Mouse (Mus musculus): ENCODE measurements around the gene Grin2d. TPM values are rescaled to one million over a fixed set of nuclear protein-coding genes. Genes with fewer than 3 reads are reported as not detected.
A peak's percentile ranks its signal among the peaks of the same experiment; 100 is the strongest.
"Not testable (repeated sequence)": the region's sequence is repeated elsewhere in the genome, so short reads cannot be mapped to it uniquely, and the experiment has no call there.

Grin2d gene
- total RNA-seq, 2 experiments from 2014 or later = 35.6 to 36.4 TPM

- intact Hi-C loops (cut with DNase I) = no loop called here
- no peak for DNase-seq (ENCODE audit: extremely low spot score in 1 of 2, low spot score in 2 of 2)
Measured at GRCm38 (mm10) chr7:45902481-45903002, 24.4 kb upstream of the Grin2d start.

GRCm38 (mm10) chr7:45901562-45901961, 23.4 kb upstream of the Grin2d start:
- DNase-seq (ENCODE audit: extremely low spot score in 1 of 2, low spot score in 2 of 2) = no peak
- intact Hi-C loops (cut with DNase I) = no loop called here

GRCm38 (mm10) chr7:45898125-45898524, 19.9 kb upstream of the Grin2d start:
- DNase-seq (ENCODE audit: extremely low spot score in 1 of 2, low spot score in 2 of 2); intact Hi-C loops (cut with DNase I): not testable (repeated sequence)

GRCm38 (mm10) chr7:45897258-45897757, 19.1 kb upstream of the Grin2d start:
- intact Hi-C loops (cut with DNase I) = no loop called here
- peak; percentile 49 to 75 for DNase-seq (ENCODE audit: extremely low spot score in 1 of 2, low spot score in 2 of 2)

GRCm38 (mm10) chr7:45896517-45897257, 18.5 kb upstream of the Grin2d start, which contains the start of the genes Syngr4 and Tmem143:
TSS of gene Syngr4 (minus strand) at chr7:45896714.
TSS of gene Tmem143 (plus strand) at chr7:45896941.
- DNase-seq (ENCODE audit: extremely low spot score in 1 of 2, low spot score in 2 of 2) = peak; percentile 96 to 98
- intact Hi-C loops (cut with DNase I) = no loop called here

GRCm38 (mm10) chr7:45895931-45896516, 17.8 kb upstream of the Grin2d start:
- no peak for DNase-seq (ENCODE audit: extremely low spot score in 1 of 2, low spot score in 2 of 2)
- intact Hi-C loops (cut with DNase I) = no loop called here

GRCm38 (mm10) chr7:45892651-45893050, 14.5 kb upstream of the Grin2d start:
- DNase-seq (ENCODE audit: extremely low spot score in 1 of 2, low spot score in 2 of 2) = no peak
- intact Hi-C loops (cut with DNase I) = no loop called here

- no peak for DNase-seq (ENCODE audit: extremely low spot score in 1 of 2, low spot score in 2 of 2)
- intact Hi-C loops (cut with DNase I) = no loop called here
Measured at GRCm38 (mm10) chr7:45887246-45887645, 9.1 kb upstream of the Grin2d start.

GRCm38 (mm10) chr7:45881011-45881410, 2.8 kb upstream of the Grin2d start:
- DNase-seq (ENCODE audit: extremely low spot score in 1 of 2, low spot score in 2 of 2) = no peak
- intact Hi-C loops (cut with DNase I) = no loop called here

- no peak for DNase-seq (ENCODE audit: extremely low spot score in 1 of 2, low spot score in 2 of 2)
- intact Hi-C loops (cut with DNase I) = no loop called here
Measured at GRCm38 (mm10) chr7:45880531-45880930, 2.4 kb upstream of the Grin2d start.

- no peak for DNase-seq (ENCODE audit: extremely low spot score in 1 of 2, low spot score in 2 of 2)
- intact Hi-C loops (cut with DNase I) = no loop called here
Measured at GRCm38 (mm10) chr7:45876895-45877294, 1.3 kb downstream of the Grin2d start.

GRCm38 (mm10) chr7:45873061-45873947, 4.9 kb downstream of the Grin2d start:
- intact Hi-C loops (cut with DNase I) = loop anchor here (2.0 to 5.0 kb wide), 2 partner anchors 61 to 134 kb away; no protein-coding TSS in a partner anchor
- DNase-seq (ENCODE audit: extremely low spot score in 1 of 2, low spot score in 2 of 2) = peak in 1 of 2 experiments; percentile 70

- DNase-seq (ENCODE audit: extremely low spot score in 1 of 2, low spot score in 2 of 2) = peak; percentile 85 to 92
- intact Hi-C loops (cut with DNase I) = loop anchor here (2.0 to 5.0 kb wide), 2 partner anchors 62 to 135 kb away; no protein-coding TSS in a partner anchor
Measured at GRCm38 (mm10) chr7:45872624-45873023, 5.6 kb downstream of the Grin2d start, which contains the start of gene Kdelr1. TSS of gene Kdelr1 (plus strand) at chr7:45872772.

GRCm38 (mm10) chr7:45870282-45871058, 7.7 kb downstream of the Grin2d start:
- DNase-seq (ENCODE audit: extremely low spot score in 1 of 2, low spot score in 2 of 2) = peak in 1 of 2 experiments; percentile 60
- intact Hi-C loops (cut with DNase I) = loop anchor here (5.0 kb wide), 1 partner anchor 137 kb away; no protein-coding TSS in a partner anchor

- intact Hi-C loops (cut with DNase I) = loop anchor here (5.0 kb wide), 1 partner anchor 138 kb away; no protein-coding TSS in a partner anchor
- DNase-seq (ENCODE audit: extremely low spot score in 1 of 2, low spot score in 2 of 2) = peak in 1 of 2 experiments; percentile 60
Measured at GRCm38 (mm10) chr7:45869787-45870186, 8.4 kb downstream of the Grin2d start.

- intact Hi-C loops (cut with DNase I) = no loop called here
Measured at GRCm38 (mm10) chr7:45869107-45869670, 9.0 kb downstream of the Grin2d start.

GRCm38 (mm10) chr7:45867871-45868270, 10.3 kb downstream of the Grin2d start:
- intact Hi-C loops (cut with DNase I) = no loop called here
- DNase-seq (ENCODE audit: extremely low spot score in 1 of 2, low spot score in 2 of 2) = no peak

More at GRCm38 (mm10) chr7:45869107-45869670, 9.0 kb downstream of the Grin2d start:
- no peak for DNase-seq (ENCODE audit: extremely low spot score in 1 of 2, low spot score in 2 of 2)

Measured in left cerebral cortex, postnatal 10 days (tissue).